Mouse (Mus musculus) MEL (cell line): Measurements from ENCODE around the gene Celf2. TPM values are rescaled to one million over a fixed set of nuclear protein-coding genes. Genes with fewer than 3 reads are reported as not detected.

Experiments
- DNase-seq: peaks from one replicate; pipeline ENCODE4 v3.0.0; 2011; ENCODE audit warnings: low read depth, low spot score
- H3K27ac ChIP-seq: 2 replicates; pipeline ENCODE4 v1.5.1; 2012; ENCODE audit warnings: low read depth, mild to moderate bottlenecking, control low read depth, low read length, moderate library complexity; ENCODE audit not compliant: control insufficient read depth
- H3K27me3 ChIP-seq, 2 experiments: fragments of 150-350 bp in 1 of 2; sonication (generic) in 1 of 2; 2 replicates each; pipeline ENCODE4 v1.6.1; 2012; ENCODE audit warnings: low read length in 2 of 2, mild to moderate bottlenecking in 2 of 2, improper control_type of control experiment in 1 of 2, moderate library complexity in 1 of 2; ENCODE audit not compliant: insufficient read depth in 2 of 2, control insufficient read depth in 1 of 2
- H3K36me3 ChIP-seq, 2 experiments: 2 replicates each; pipeline ENCODE4 v1.6.1; 2012 to 2014; ENCODE audit warnings: low read length in 2 of 2, improper control_type of control experiment in 1 of 2, inconsistent platforms in 1 of 2, mild to moderate bottlenecking in 1 of 2; ENCODE audit not compliant: insufficient read depth in 2 of 2, control insufficient read depth in 1 of 2
- H3K4me1 ChIP-seq, 2 experiments: fragments of 150-350 bp in 1 of 2; sonication (generic) in 1 of 2; 2 replicates each; pipeline ENCODE4 v1.6.1; 2012; ENCODE audit warnings: low read length in 2 of 2, improper control_type of control experiment in 1 of 2, mild to moderate bottlenecking in 1 of 2; ENCODE audit not compliant: insufficient read depth in 2 of 2, control insufficient read depth in 1 of 2
- H3K4me3 ChIP-seq, 2 experiments: fragments of 150-350 bp in 1 of 2; sonication (generic) in 1 of 2; 2 replicates each; pipeline ENCODE4 v1.5.1; 2012; ENCODE audit warnings: low read depth in 2 of 2, low read length in 2 of 2, mild to moderate bottlenecking in 2 of 2, moderate library complexity in 2 of 2, control low read depth in 1 of 2, improper control_type of control experiment in 1 of 2; ENCODE audit not compliant: control insufficient read depth in 1 of 2, insufficient read depth in 1 of 2
- H3K79me2 ChIP-seq: 2 replicates; pipeline ENCODE4 v1.6.1; 2012; ENCODE audit warnings: mild to moderate bottlenecking, low read length, moderate library complexity; ENCODE audit not compliant: control insufficient read depth, poor library complexity, insufficient read depth
- H3K9ac ChIP-seq: 2 replicates; pipeline ENCODE4 v1.6.1; 2012; ENCODE audit warnings: low read depth, mild to moderate bottlenecking, control low read depth, low read length, moderate library complexity; ENCODE audit not compliant: control insufficient read depth, poor library complexity, severe bottlenecking
- H3K9me3 ChIP-seq: fragments of 150-350 bp; sonication (generic); replicated peaks from 2 replicates; pipeline ENCODE4 v1.6.1; 2012; ENCODE audit warnings: mild to moderate bottlenecking, low read length, improper control_type of control experiment, moderate library complexity; ENCODE audit not compliant: insufficient read depth
- CHD1 ChIP-seq: IDR thresholded peaks from 2 replicates; pipeline ENCODE4 v1.6.1; 2012; ENCODE audit warnings: low read depth, mild to moderate bottlenecking, inconsistent platforms, low read length, improper control_type of control experiment
- CHD2 ChIP-seq: IDR thresholded peaks from 2 replicates; pipeline ENCODE4 v1.6.1; 2011; ENCODE audit warnings: low read length, improper control_type of control experiment
- ELF1 ChIP-seq: IDR thresholded peaks from 2 replicates; pipeline ENCODE4 v1.6.1; 2014; ENCODE audit warnings: low read depth, mild to moderate bottlenecking, inconsistent platforms, low read length, improper control_type of control experiment, moderate library complexity
- EP300 ChIP-seq, 2 experiments: IDR thresholded peaks; 2 replicates each; pipeline ENCODE4 v1.6.1; 2011; ENCODE audit warnings: improper control_type of control experiment in 2 of 2, low read length in 2 of 2, low read depth in 1 of 2, mild to moderate bottlenecking in 1 of 2
- ETS1 ChIP-seq: IDR thresholded peaks from 2 replicates; pipeline ENCODE4 v1.6.1; 2012; ENCODE audit warnings: low read depth, mild to moderate bottlenecking, inconsistent platforms, low read length, improper control_type of control experiment, moderate library complexity
- GABPA ChIP-seq: IDR thresholded peaks from 2 replicates; pipeline ENCODE4 v1.6.1; 2012; ENCODE audit warnings: low read depth, mild to moderate bottlenecking, inconsistent platforms, low read length, improper control_type of control experiment, moderate library complexity
- GATA1 ChIP-seq: IDR thresholded peaks from 2 replicates; pipeline ENCODE4 v1.6.1; 2011; ENCODE audit warnings: low read depth, low read length, improper control_type of control experiment
- KAT2A ChIP-seq: conservative IDR thresholded peaks from 2 replicates; pipeline ENCODE4 v1.6.1; 2012; ENCODE audit warnings: low read depth, low read length, improper control_type of control experiment, inconsistent platforms
- MAFK ChIP-seq: IDR thresholded peaks from 2 replicates; pipeline ENCODE4 v1.6.1; 2011; ENCODE audit warnings: low read depth, mild to moderate bottlenecking, low read length, improper control_type of control experiment, borderline replicate concordance
- MAX ChIP-seq: IDR thresholded peaks from 2 replicates; pipeline ENCODE4 v1.6.1; 2011; ENCODE audit warnings: low read length, improper control_type of control experiment
- MEF2A ChIP-seq: IDR thresholded peaks from 2 replicates; pipeline ENCODE4 v1.6.1; 2014; ENCODE audit warnings: low read depth, mild to moderate bottlenecking, inconsistent platforms, low read length, improper control_type of control experiment; ENCODE audit not compliant: poor library complexity, insufficient replicate concordance, severe bottlenecking; ENCODE audit errors: extremely low read depth
- MYC ChIP-seq: IDR thresholded peaks from 2 replicates; pipeline ENCODE4 v1.6.1; 2011; ENCODE audit warnings: low read depth, mild to moderate bottlenecking, low read length, improper control_type of control experiment, moderate library complexity
- POLR2AphosphoS5 ChIP-seq: IDR thresholded peaks from 2 replicates; pipeline ENCODE4 v1.6.1; 2012; ENCODE audit warnings: low read depth, borderline replicate concordance, mild to moderate bottlenecking, inconsistent platforms, low read length, moderate library complexity, mixed read lengths
- RCOR1 ChIP-seq: IDR thresholded peaks from 2 replicates; pipeline ENCODE4 v1.6.1; 2012; ENCODE audit warnings: low read depth, mild to moderate bottlenecking, inconsistent platforms, low read length, improper control_type of control experiment
- SMC3 ChIP-seq: IDR thresholded peaks from 2 replicates; pipeline ENCODE4 v1.6.1; 2011; ENCODE audit warnings: low read depth, low read length, improper control_type of control experiment
- TBP ChIP-seq: IDR thresholded peaks from 2 replicates; pipeline ENCODE4 v1.8.0; 2011; ENCODE audit warnings: low read depth, low read length, improper control_type of control experiment
- TCF12 ChIP-seq: IDR thresholded peaks from 2 replicates; pipeline ENCODE4 v1.6.1; 2014; ENCODE audit warnings: low read depth, mild to moderate bottlenecking, inconsistent platforms, low read length, improper control_type of control experiment, moderate library complexity
- polyA plus RNA-seq, 2 experiments: library from polyadenylated mRNA; stranded (reverse) in 1 of 2; unstranded in 1 of 2; fragments of >175 nt in 1 of 2; fragments of >200 nt in 1 of 2; gene quantifications; 2 replicates each; pipeline versions ENCODE4 v1.2.1 to v1.2.4; 2012; ENCODE audit warnings: low replicate concordance in 2 of 2, low read depth in 1 of 2; ENCODE audit not compliant: insufficient read length in 2 of 2, insufficient read depth in 1 of 2, missing spikeins in 1 of 2
- total RNA-seq: library from RNA; depleted of rRNA; stranded (reverse); fragments of 300-350 nt; gene quantifications from 2 replicates; pipeline ENCODE4 v1.2.3, GENCODE M21; 2012

Celf2 gene
- total and polyA plus RNA-seq, 3 experiments: 8.9 to 16.7 TPM; not detected in 1

GRCm38 (mm10) chr2:6528076-6528475 is 981.3 kb downstream of the Celf2 start:
- H3K27ac ChIP-seq: no peak overlapping the region
- no peak for DNase-seq
- TF ChIP-seq EP300 (IDR thresholded peaks at IDR 0.05; ENCODE audit: low read depth in 1 of 2, low read length in 2 of 2) (no peak), MYC (no peak), POLR2AphosphoS5 (no peak), ELF1 (no peak), GATA1 (no peak)
- TF ChIP-seq, all 39 proteins: peak for 0
- Histone ChIP-seq H3K79me2 (no peaks in the 10 kb centered on the region), H3K36me3 (no peaks in the 10 kb centered on the region), H3K4me3 (no peak overlapping the region), H3K4me1 (no peaks in the 10 kb centered on the region), H3K9ac (no peak overlapping the region), H3K27me3 (no peaks in the 10 kb centered on the region), H3K9me3 (no peaks in the 10 kb centered on the region)

- H3K27ac ChIP-seq: no peak overlapping the region
- no peak for TF ChIP-seq KAT2A
- no peak for TF ChIP-seq MAFK
- TF ChIP-seq RCOR1: no peak
- TF ChIP-seq TBP: no peak
- TF ChIP-seq ETS1: no peak
- TF ChIP-seq GABPA: no peak
- no peak overlapping the region for H3K9ac ChIP-seq
- no peaks in the 10 kb centered on the region for H3K79me2 ChIP-seq
- H3K4me3 ChIP-seq: no peak overlapping the region
- H3K27me3 ChIP-seq: no peaks in the 10 kb centered on the region
- H3K9me3 ChIP-seq: no peaks in the 10 kb centered on the region
- no peak for DNase-seq
- H3K4me1 ChIP-seq: no peaks in the 10 kb centered on the region
- no peaks in the 10 kb centered on the region for H3K36me3 ChIP-seq
These were observed 982.5 kb downstream of the Celf2 start for GRCm38 (mm10) chr2:6526825-6527224.

- Histone ChIP-seq H3K9ac (no peak overlapping the region), H3K4me3 (no peak overlapping the region), H3K79me2 (no peaks in the 10 kb centered on the region), H3K27ac (no peak overlapping the region), H3K4me1 (no peaks in the 10 kb centered on the region)
- TF ChIP-seq CHD2: no peak
- no peak for TF ChIP-seq MAX
- TF ChIP-seq CHD1: no peak
- no peak for TF ChIP-seq EP300 (IDR thresholded peaks at IDR 0.05; ENCODE audit: low read depth in 1 of 2, low read length in 2 of 2)
- no peak for TF ChIP-seq SMC3
- TF ChIP-seq TCF12: no peak
- TF ChIP-seq MEF2A: no peak
- TF ChIP-seq, all 39 proteins: peak for 0
- no peak for DNase-seq
- no peaks in the 10 kb centered on the region for H3K27me3 ChIP-seq
- no peaks in the 10 kb centered on the region for H3K36me3 ChIP-seq
- no peaks in the 10 kb centered on the region for H3K9me3 ChIP-seq
These were observed 983.1 kb downstream of the Celf2 start for GRCm38 (mm10) chr2:6526311-6526710.
